Mouse (Mus musculus) ovary, postnatal 14 days (tissue): Measurements from ENCODE around the gene Slc48a1.

ENCODE experiments used
- DNase-seq: peaks from one replicate; pipeline ENCODE4 v3.0.0; 2022; ENCODE audit warnings: low spot score

Gene Slc48a1

GRCm38 (mm10) chr15:97826588-97827261, 48.4 kb downstream of the Slc48a1 start:
- DNase-seq = no peak

- no peak for DNase-seq
Observed at GRCm38 (mm10) chr15:97827401-97827800, 49.1 kb downstream of the Slc48a1 start.

GRCm38 (mm10) chr15:97828221-97828842, 50.0 kb downstream of the Slc48a1 start:
- DNase-seq = no peak

GRCm38 (mm10) chr15:97828901-97829338, 50.6 kb downstream of the Slc48a1 start:
- DNase-seq = no peak

- no peak for DNase-seq
Observed at GRCm38 (mm10) chr15:97829432-97829831, 51.1 kb downstream of the Slc48a1 start.

- DNase-seq = no peak
Observed at GRCm38 (mm10) chr15:97830253-97830787, 52.0 kb downstream of the Slc48a1 start.

GRCm38 (mm10) chr15:97830788-97831241, 52.5 kb downstream of the Slc48a1 start:
- DNase-seq = no peak

- DNase-seq = no peak
Observed at GRCm38 (mm10) chr15:97831242-97831986, 53.1 kb downstream of the Slc48a1 start.

GRCm38 (mm10) chr15:97831987-97832640, 53.8 kb downstream of the Slc48a1 start:
- DNase-seq = no peak

GRCm38 (mm10) chr15:97832764-97833479, 54.6 kb downstream of the Slc48a1 start:
- DNase-seq = no peak

- DNase-seq = no peak
Observed at GRCm38 (mm10) chr15:97836153-97836893, 58.0 kb downstream of the Slc48a1 start.

GRCm38 (mm10) chr15:97836894-97837247, 58.6 kb downstream of the Slc48a1 start:
- DNase-seq = no peak

GRCm38 (mm10) chr15:97837491-97838061, 59.3 kb downstream of the Slc48a1 start:
- DNase-seq = peak; percentile 43

- DNase-seq = no peak
Observed at GRCm38 (mm10) chr15:97838395-97838794, 60.1 kb downstream of the Slc48a1 start.

GRCm38 (mm10) chr15:97839012-97839411, 60.7 kb downstream of the Slc48a1 start:
- DNase-seq = no peak

- DNase-seq = no peak
Observed at GRCm38 (mm10) chr15:97839473-97839872, 61.2 kb downstream of the Slc48a1 start.

GRCm38 (mm10) chr15:97839991-97840455, 61.7 kb downstream of the Slc48a1 start:
- peak; percentile 62 for DNase-seq

GRCm38 (mm10) chr15:97840781-97841180, 62.5 kb downstream of the Slc48a1 start:
- DNase-seq = no peak

GRCm38 (mm10) chr15:97841383-97841782, 63.1 kb downstream of the Slc48a1 start:
- DNase-seq = no peak

GRCm38 (mm10) chr15:97842058-97842457, 63.7 kb downstream of the Slc48a1 start:
- DNase-seq = no peak
